Mouse (Mus musculus): ENCODE data around the gene Cand2.

The Cand2 gene

DNA sequence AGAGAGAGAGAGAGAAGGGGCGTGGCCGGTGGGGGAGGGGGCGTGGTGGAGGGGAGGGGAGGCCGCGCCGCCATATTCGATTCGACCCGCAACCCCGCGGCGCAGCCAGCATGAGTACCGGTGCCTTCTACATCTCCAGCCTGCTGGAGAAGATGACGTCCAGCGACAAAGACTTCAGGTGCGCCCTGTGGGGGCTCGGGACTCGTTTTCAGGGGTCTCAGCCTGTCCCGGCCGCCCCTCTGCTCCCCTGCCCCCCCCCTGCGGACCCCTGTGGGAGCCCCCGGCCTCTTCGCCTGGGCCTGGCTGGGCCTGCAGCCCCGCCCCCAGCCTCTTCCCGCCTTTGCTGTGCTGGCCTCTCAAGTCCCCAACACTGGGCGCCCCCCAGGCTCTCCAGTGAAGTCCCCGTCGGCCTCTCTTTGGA is at the start of gene Cand2:
Gene Cand2 (plus strand): TSS at position 38 of the 421 bp plus-strand sequence.
- DNase-seq (ENCODE audit: low read depth, low spot score) = peak; percentile 29

DNA sequence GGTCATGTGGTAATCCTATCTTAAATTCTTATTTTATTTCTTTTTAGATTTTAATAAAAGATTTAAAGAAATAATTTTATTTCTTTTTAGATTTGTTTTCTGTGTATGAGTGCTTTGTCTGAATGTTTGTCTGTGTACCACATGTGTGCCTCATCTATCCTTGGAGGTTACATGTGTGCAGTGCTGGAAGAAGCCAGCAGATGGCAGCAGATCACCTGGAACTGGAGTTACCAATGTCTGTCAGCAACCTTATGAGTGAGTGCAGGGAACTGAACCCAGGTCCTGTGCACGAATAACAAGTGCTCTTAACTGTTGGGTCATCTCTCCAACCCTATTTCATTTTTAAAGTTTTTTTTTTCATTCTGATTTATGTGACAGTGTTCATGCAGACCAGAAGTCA is 47.2 kb upstream of the Cand2 start:
- DNase-seq (ENCODE audit: low read depth, low spot score) = peak; percentile 24

DNA sequence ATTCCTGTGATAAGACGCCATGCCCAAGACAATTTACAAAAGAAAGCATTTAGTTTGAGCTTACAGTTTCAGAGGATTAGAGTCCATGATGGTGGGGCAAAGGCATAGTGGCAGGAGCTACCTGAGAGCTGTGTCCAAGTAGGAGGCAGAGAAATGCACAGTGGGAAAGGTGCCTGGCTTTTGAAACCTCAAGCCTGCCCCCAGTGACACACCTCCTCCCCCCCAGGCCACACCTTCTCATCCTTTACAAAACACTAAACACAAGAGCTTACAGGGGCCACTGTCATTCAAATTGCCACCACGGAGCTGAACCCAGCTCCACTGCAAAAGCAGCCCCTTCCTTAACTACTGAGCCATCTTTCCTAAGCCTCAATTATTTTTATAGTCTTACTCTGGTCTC is 46.8 kb upstream of the Cand2 start:
- no peak for DNase-seq (ENCODE audit: low read depth, low spot score)

DNA sequence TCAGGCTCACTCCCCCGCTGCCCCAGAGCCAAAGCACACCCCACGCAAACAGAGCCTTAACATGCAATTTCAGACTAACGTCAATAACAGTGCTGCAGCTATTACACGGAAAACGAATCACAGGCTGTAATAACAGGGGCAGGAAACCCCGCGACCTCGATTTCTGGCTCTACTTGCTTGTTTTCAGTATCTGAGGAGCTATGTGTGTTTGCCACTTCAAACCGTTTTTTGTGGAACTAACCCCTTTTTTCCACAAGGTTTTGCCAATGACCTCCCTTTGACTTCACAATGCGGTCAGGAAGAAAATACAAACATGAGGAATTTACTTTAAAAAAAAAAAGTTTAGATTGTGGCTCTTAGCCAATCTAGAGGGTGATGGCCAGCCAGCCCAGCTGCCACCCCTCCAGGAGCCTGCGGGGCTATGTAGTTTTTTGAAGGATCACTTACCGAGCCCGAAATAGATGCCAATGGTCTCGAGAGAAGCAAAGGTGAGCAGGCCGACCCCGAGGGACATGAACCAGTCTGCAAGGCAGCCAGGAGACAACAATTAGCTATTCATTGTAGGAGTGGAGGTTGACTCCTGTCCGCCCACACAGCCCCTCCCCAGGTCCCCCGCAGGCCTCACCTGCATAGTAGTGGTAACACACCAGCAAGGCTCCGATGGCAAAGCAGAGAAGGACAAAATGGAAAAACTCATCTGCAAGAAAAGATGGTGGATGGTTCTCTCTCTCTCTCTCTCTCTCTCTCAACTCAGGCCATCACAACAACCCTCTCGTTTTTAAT is 43.6 kb upstream of the Cand2 start:
- DNase-seq (ENCODE audit: low read depth, low spot score) = no peak

DNA sequence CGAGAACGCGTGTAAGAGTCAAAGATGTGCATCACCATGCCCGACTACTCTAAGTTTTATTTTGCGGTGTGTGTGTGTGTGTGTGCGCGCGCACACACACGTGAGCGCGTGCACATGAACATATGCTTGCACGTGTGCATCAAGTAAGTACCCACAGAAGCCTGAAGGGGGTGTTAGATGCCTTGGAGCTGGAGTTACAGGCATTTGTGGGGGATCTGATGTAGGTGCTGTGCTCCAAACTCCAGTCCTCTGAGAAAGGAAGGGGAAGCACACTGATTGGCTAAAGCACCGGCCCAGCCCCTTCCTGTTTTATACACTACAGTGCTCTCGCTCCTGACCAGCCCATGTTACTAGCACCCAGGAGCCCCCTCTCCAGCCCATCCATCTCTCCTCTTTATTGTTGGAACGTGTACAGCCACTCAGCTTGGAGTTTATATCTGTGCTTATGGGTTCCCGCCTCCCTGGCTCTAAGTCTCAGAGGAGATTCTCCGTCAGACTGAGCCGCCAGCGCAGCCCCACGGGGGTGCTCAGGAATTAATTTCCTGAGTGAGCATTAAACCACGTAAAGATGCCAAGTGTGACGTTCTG is 41.9 kb upstream of the Cand2 start:
- no peak for DNase-seq (ENCODE audit: low read depth, low spot score)

DNA sequence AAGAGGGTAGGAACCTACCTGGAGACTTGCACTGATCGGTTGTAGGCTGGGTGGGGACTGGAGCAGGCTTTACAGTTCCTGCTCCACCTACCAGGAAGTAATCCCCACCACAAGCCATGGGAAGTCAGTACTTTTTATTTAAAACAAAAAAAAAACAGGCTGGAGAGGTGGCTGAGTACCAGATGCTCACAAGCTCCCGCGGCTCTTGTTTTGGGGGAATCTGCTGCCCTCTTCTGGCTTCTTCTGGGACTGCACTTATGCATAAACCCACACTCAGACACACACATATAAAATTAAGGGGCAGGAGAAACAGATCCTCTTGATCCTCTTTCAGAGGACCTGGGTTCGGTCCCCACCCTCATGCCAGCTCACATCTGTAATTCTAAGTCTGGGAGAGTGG is 39.4 kb upstream of the Cand2 start:
- DNase-seq (ENCODE audit: low read depth, low spot score) = no peak

DNA sequence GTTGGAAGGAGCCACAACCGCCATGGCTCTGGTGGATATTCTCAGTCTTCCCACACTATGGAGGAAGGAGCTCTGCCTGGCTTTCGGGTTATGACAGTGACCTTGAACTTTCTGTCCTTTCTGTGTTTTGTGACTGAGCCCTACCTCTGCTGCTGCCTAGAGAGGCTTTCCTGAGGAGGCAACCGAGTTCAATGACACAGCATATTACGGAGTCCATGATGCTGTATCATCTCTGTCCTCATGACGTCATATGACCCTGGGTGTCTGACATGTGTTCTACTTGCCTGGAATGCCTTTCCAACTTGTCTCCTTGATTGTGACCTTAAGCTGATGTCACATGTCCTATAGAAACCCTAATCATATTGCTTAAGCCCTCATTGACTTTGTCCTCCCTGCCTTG is 35.3 kb upstream of the Cand2 start:
- no peak for DNase-seq (ENCODE audit: low read depth, low spot score)

DNA sequence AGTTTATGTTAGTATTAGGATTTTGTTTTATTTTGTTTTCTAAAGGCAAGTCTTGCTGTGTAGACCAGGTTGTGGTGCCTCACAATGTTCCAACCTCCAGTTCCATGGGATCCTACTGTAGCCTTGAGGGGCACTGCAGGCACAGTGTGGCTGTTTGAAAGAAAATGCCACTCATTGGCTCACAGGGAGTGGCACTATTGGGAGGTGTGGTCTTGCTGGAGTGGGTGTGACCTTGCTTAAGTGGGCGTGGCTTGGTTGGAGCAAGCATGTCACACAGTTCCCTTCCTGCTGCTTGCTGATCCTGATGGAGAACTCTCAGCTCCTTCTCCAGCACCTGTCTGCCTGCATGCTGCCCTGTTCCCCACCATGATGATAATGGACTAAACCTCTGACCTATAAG is 30.8 kb upstream of the Cand2 start:
- DNase-seq (ENCODE audit: low read depth, low spot score) = no peak

DNA sequence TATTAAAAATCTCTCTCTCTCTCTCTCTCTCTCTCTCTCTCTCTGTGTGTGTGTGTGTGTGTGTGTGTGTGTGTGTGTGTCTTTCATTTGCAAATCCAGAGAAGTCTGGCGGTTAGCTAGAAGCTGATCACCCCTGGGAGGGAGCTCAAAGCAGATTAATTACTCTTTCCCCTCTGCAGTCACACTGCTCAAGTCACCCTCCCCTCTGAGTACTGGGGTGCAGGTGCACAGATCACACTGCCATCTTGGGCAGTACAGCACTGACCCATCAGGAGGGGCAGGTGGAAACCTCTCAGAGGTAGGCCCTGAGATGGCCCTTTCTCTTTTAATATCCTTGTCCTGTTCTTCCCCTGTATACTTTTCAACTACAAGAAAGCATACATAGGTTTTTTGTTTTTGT is 28.0 kb upstream of the Cand2 start:
- no peak for DNase-seq (ENCODE audit: low read depth, low spot score)

DNA sequence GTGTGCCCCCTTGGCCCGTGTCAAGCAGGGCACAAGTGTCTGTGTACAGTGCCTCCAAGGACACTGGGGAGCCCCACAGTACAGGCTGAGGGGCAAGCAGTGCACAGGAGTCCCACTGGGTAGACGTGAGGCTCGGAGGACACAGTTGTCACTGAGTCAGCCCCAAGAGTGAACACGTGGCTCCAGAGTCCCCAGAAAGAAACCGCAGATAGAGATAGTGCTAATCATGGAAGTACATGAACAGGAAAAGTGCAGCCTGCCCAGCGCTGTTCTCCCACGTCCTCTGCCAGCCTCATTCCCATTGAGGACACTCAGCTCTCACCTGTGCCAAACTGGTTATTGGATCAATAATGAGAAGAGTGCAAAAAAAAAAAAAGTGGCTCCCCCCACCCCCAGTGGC is 18.8 kb upstream of the Cand2 start:
- no peak for DNase-seq (ENCODE audit: low read depth, low spot score)

DNA sequence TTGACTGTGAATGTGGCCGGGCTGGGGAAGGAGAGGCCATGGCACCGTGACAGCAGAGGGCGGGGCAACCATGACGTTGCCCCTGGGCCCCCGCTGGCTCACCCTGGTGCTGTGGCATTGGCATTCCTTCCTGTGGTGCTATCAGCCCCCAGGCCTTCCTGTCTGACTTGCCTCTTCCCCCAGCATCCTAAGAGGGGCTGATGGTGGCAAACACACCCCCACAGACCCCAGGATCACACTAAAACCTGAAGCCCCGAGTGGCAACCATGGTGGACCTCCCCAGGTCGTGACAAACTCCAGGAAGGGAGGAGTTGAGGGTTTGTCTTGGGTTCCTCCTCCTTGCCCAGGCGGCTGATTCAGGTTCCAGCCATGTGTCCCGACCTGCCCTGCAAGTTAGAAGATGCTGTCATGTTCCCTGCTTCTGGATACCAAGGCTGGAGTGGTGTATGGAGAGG is 15.3 kb upstream of the Cand2 start:
- no peak for DNase-seq (ENCODE audit: low read depth, low spot score)

DNA sequence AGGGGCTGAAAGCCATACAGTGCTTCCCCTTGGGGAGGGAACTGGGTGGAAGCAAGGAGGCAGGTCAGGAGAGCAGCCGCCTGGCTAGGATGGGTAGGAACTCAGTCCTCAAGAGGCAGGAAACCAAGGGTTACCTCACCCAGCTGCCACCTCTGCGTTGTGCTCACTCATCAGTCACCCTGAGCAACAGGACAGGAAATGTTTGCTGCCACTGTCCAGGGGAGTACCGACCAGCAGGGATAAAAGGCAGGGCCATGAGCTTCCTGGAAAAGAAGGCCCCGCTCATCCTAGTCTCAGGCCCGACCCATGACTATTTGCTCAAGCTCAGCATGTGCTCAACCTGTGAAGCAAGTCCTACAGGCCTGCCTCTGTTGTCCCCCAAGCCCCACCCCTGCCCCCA is 14.9 kb upstream of the Cand2 start:
- no peak for DNase-seq (ENCODE audit: low read depth, low spot score)

DNA sequence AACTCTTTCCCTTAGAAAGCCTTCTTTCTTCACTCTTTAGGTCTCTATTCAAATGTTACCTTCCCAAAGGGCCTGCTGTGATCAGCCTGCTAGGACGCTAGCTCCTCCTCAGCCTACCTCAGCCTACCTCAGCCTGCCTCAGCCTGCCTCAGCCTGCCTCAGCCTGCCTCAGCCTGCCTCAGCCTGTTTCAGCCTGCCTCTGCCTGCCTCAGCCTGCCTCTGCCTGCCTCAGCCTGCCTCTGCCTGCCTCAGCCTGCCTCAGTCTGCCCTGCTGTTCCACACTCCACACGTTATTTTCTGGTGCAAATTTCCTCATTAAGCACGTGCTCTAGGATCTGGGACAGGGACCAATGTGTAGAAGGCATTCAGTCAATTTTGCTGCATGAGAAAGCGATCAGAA is 14.2 kb upstream of the Cand2 start:
- no peak for DNase-seq (ENCODE audit: low read depth, low spot score)

DNA sequence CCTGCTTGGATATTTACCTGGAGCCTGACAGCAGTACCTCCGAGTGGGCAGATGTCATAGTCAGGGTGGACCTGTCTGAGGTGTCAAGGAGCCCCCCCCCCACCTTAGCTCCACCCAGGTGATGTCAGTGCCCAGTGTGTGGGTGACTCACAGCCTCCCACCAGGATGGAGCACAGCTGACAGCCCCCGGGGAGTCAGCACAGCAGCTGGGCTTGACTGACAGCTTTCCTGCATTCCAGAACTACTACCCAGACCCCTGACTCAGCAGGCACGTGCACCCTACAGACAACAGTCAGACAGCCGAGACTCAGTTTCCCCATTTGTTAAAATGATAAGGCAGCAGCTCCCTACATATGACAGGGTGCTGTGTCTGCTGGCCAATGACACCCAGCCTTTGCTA is 13.4 kb upstream of the Cand2 start:
- DNase-seq (ENCODE audit: low read depth, low spot score) = no peak

DNA sequence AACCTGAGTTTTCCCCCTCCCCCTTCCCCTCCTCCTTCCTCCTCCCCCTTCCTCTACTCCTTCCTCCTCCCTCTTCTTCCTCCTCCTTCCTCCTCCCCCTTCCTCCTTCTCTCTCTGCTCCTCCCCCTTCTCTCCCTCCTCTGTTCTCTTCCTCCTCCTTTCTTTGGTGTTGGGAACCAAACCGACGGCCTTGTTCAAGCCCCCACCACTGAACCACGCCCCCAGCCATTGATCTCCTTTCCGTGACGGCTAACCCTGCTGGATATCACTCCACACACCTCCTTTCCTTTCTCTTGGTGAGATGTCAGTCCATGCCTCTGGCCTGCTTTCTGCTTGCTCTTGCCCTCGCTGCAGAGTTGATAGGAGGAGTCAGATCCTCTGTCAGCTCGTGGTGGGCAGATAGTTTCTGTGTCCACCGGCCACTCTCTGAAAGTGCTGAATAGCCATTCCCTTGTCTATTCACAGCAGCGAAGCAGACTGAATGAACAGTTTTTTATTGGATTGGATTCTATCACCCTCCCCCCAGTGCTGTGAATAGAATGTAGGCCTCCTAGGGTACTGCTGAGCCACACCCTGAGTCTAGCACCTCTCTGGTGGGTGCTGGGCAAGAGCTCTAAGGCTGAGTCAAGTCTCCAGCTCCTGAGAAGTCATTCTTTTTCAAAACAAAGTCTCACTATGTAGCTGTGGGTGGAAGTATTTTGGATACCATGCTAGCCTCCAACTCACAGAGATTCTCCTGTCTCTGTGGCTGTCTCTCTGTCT is 12.2 kb upstream of the Cand2 start, which contains the start of gene Tmem40:
Gene Tmem40 (minus strand): TSS at position 416 of the 762 bp plus-strand sequence.
- DNase-seq (ENCODE audit: low read depth, low spot score) = no peak

DNA sequence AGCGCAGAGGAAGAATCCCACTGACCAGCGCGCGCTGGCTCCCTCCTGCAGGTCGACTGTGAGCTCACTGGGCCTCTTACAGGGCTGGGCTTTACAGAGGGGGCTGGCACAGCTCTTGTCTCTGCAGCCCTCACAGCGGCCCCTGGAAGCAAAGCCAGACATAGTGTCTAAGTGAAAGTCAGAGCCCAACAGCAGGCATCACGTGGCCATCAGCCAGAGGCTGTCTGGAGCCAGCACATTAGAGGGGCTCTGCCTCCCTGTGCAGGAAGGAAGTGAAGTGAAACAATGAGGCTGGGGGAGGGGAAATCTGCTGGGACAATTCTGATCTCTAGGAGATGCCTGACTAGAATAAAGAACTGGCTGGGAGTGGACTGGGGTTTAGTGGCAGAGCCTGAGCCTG is 10.2 kb upstream of the Cand2 start:
- DNase-seq (ENCODE audit: low read depth, low spot score) = no peak

DNA sequence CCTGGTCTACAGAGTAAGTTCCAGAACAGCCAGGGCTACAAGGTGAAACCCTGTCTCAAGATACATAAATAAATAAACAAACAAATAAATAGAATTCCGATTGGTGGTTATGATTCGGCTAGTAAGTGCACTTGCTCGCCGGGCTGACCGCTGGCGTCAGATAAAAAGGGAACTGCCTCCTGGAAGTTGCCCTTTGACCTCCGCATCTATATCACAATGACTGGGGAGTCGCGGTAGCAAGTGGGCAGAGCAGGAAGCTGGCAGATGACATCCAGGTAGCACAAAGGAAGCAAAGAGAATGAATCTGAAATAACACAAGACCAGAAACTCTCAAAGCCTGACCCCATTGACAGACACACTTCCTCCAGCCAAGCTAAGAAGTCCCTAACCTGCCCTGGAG is 7.0 kb upstream of the Cand2 start:
- no peak for DNase-seq (ENCODE audit: low read depth, low spot score)

DNA sequence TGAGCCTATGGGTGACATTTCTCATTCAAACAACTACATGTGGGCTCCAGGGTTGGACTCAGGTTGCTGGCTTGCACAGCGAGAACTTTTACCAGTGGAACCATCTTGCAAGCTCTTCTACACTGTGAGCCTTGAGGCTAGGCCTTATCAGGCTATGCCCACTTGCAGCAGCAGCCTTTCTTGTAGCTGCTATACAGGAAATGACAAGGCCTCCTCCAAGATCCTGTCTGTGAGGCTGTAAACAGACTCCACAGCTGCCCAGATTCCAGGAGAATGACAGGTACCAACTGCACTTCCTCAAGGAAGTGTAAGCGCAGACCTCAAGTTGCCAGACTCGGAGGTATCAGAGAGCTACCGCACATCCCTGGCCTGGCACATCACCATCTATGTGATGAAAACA is 6.1 kb upstream of the Cand2 start:
- DNase-seq (ENCODE audit: low read depth, low spot score) = no peak

DNA sequence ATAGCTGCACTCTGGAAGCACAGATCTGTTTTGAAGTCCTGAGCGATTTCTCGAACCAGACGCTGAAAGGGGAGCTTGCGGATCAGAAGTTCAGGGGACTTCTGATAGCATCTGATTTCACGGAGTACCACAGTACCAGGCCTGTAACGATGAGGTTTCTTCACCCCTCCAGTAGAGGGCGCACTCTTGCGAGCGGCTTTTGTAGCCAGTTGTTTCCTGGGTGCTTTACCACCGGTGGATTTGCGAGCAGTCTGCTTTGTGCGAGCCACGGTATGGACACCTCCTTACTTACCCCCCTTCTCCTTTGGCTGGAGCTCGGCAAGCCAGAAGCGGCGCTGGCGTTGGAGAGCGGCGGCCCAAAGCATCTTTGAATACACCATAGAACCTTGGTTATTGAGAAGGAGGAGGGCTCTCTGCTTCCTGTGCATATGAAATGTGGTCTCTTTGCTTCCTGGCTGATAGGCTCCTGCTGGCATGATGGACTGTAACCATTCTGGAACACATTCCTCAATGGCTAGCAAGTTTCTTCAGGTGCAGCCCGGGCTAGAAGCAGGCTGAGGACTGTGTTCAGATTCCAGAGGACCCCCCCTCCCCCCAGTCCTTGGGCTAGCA is 4.2 kb upstream of the Cand2 start:
- DNase-seq (ENCODE audit: low read depth, low spot score) = no peak

DNA sequence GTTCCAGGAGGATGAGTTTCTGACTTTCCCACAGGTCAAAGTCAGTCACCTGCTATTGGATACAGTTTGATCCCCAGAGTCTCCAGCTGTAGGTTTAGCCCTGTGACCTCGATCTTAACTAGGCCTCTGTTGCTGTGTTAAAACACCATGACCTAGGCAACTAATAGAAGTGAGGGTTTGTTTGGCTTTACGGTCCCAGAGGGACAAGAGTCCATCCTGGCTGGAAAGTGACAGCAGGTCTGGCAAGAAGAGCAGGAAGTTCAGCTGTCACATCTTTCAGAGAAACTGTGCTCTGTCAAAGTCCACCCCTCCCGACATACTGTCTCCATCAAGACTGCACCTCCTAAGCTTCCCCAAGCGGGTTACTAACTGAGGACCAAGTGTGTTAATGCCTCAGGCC is 3.5 kb upstream of the Cand2 start:
- DNase-seq (ENCODE audit: low read depth, low spot score) = no peak

DNA sequence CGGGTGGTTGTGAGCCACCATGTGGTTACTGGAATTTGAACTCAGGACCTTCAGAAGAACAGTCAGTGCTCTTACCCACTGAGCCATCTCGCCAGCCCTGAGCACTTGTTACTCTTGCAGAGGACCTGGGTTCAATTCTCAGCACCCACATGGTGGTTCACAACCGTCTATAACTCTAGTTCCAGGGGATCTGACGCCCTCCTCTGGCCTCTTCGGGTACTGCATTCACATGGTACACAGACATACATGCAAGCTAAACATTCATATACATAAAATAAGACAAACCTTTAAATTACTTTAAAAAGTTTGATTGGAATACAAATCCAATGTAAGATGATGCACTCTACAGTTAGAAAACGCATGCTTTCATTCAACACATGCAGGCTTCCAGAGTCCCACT is 2.1 kb upstream of the Cand2 start:
- no peak for DNase-seq (ENCODE audit: low read depth, low spot score)

DNA sequence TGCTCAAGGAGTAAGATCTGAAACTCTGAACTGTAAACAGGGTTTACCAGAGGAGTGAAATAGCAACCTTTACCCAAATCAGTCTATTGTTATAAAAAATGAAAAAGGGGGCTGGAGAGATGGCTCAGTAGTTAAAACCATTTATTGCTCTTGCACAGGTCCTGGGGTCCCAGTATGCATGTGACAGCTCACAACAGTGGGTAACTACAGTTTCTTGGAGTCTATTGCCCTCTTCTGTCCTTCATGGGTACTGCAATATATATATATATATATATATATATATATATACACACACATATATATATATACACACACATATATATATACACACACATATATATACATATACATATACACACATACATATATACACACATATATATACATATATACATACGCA is 1.7 kb upstream of the Cand2 start:
- DNase-seq (ENCODE audit: low read depth, low spot score) = no peak
